Mouse (Mus musculus) stomach, postnatal 0 days (tissue): ENCODE measurements around the gene Fes. TPM values are rescaled to one million over a fixed set of nuclear protein-coding genes. Genes with fewer than 3 reads are reported as not detected.
A peak's percentile ranks its signal among the peaks of the same experiment; 100 is the strongest.

Experiments used
- ATAC-seq: fragments of 200-750 bp; cut with Nextera tagmentation; 2 replicates; pipeline ENCODE4 v1.8.0; 2017; ENCODE audit not compliant: low FRiP score, low TSS enrichment
- DNase-seq: peaks from one replicate; pipeline ENCODE4 v3.0.0-alpha.2; 2016; ENCODE audit warnings: low spot score
- H3K27ac ChIP-seq: fragments of 300-500 bp; sonication (generic); replicated peaks from 2 replicates; pipeline ENCODE4 v1.5.1; 2014; ENCODE audit warnings: mild to moderate bottlenecking, control low read depth
- H3K27me3 ChIP-seq: fragments of 300-500 bp; sonication (generic); 2 replicates; pipeline ENCODE4 v1.6.1; 2014; ENCODE audit warnings: low read length; ENCODE audit not compliant: control insufficient read depth, insufficient read depth
- H3K36me3 ChIP-seq: fragments of 300-500 bp; sonication (generic); 2 replicates; pipeline ENCODE4 v1.6.1; 2014; ENCODE audit warnings: low read length, mixed read lengths; ENCODE audit not compliant: control insufficient read depth, insufficient read depth
- H3K4me1 ChIP-seq: fragments of 300-500 bp; sonication (generic); replicated peaks from 2 replicates; pipeline ENCODE4 v1.6.1; 2014; ENCODE audit warnings: antibody characterized with exemption; ENCODE audit not compliant: control insufficient read depth, insufficient read depth
- H3K4me2 ChIP-seq: fragments of 300-500 bp; sonication (generic); replicated peaks from 2 replicates; pipeline ENCODE4 v1.6.1; 2014; ENCODE audit warnings: low read depth, mild to moderate bottlenecking, control low read depth, moderate library complexity
- H3K4me3 ChIP-seq: fragments of 300-500 bp; sonication (generic); 2 replicates; pipeline ENCODE4 v1.5.1; 2014; ENCODE audit warnings: low read depth, low read length, control low read depth
- H3K9ac ChIP-seq: fragments of 300-500 bp; sonication (generic); 2 replicates; pipeline ENCODE4 v1.6.1; 2014; ENCODE audit warnings: mild to moderate bottlenecking, low read length, control low read depth, mixed read lengths
- H3K9me3 ChIP-seq: fragments of 300-500 bp; sonication (generic); 2 replicates; pipeline ENCODE4 v1.6.1; 2016; ENCODE audit warnings: low read length; ENCODE audit not compliant: control insufficient read depth
- CTCF ChIP-seq: IDR thresholded peaks from 2 replicates; pipeline ENCODE4 v1.5.1; 2016; ENCODE audit warnings: antibody characterized with exemption, low read depth, mild to moderate bottlenecking, moderate library complexity
- EP300 ChIP-seq: optimal IDR thresholded peaks from 2 replicates; pipeline ENCODE3; 2016; ENCODE audit warnings: antibody characterized with exemption
- WGBS: fragments of 180-500 bp; shearing (Covaris S2); extraction: QIAGEN DNeasy Blood & Tissue Kit; methylation state at CpG from one replicate; pipeline ENCODE4 v1.1.7; 2014; 5-methylcytosine and 5-hydroxymethylcytosine counted together
- polyA plus RNA-seq: library from polyadenylated mRNA; unstranded; fragments of >200 nt; fragmentation: Nextera tagmentation; extraction: Ambion mirVana; gene quantifications from 2 replicates; pipeline ENCODE4 v1.2.1, GENCODE M21; 2015

Gene Fes
- polyA plus RNA-seq, 1 experiment from 2014 or later = 6.2 TPM

GRCm38 (mm10) chr7:80372166-80372565, 15.6 kb downstream of the Fes start:
- H3K27me3 ChIP-seq = no peaks in the 10 kb centered on the region
- H3K4me1 ChIP-seq = no peaks in the 10 kb centered on the region
- peaks cover 4% of the 10 kb centered on the region; the same call in 1 of the 2 replicates for H3K36me3 ChIP-seq
- whole genome bisulfite sequencing = 70% methylated on average over 3 of the region's 3 CpGs
- DNase-seq (no peak), ATAC-seq (no peak)
- H3K9me3 ChIP-seq = no peaks in the 10 kb centered on the region
- no peak overlapping the region for H3K9ac ChIP-seq
- TF ChIP-seq EP300 = no peak
- TF ChIP-seq CTCF = no peak
- no peak overlapping the region for H3K4me3 ChIP-seq
- no peak overlapping the region for H3K4me2 ChIP-seq
- no peak overlapping the region for H3K27ac ChIP-seq

- WGBS = under 1% methylated on average over 69 of the region's 86 CpGs
- Histone ChIP-seq H3K27me3 (no peaks in the 10 kb centered on the region), H3K27ac (peak within 1 kb of the TSS; percentile 87), H3K9me3 (no peaks in the 10 kb centered on the region), H3K36me3 (peaks cover 13% of the 10 kb centered on the region; the same call in 1 of the 2 replicates), H3K4me2 (peak within 1 kb of the TSS; percentile 85), H3K4me3 (peak within 1 kb of the TSS; percentile 84), H3K4me1 (no peaks in the 10 kb centered on the region), H3K9ac (peak within 1 kb of the TSS; percentile 86)
- peak; percentile 61; the same call in 1 of the 2 replicates for ATAC-seq
- no peak for TF ChIP-seq EP300
- TF ChIP-seq CTCF = peak; percentile 73
- DNase-seq = peak; percentile 66
Observed at GRCm38 (mm10) chr7:80371041-80371751, 16.6 kb downstream of the Fes start, which contains the start of gene Man2a2. Man2a2 (minus strand) TSS chr7:80371375.

- Histone ChIP-seq H3K36me3 (peaks cover 17% of the 10 kb centered on the region; the same call in 1 of the 2 replicates), H3K4me3 (peak overlapping the region; percentile 84), H3K27ac (peak overlapping the region; percentile 87), H3K9me3 (no peaks in the 10 kb centered on the region), H3K9ac (peak overlapping the region; percentile 86), H3K4me1 (no peaks in the 10 kb centered on the region), H3K27me3 (no peaks in the 10 kb centered on the region), H3K4me2 (peak overlapping the region; percentile 85)
- WGBS = under 1% methylated on average over 31 of the region's 31 CpGs
- peak; percentile 58 for ATAC-seq
- DNase-seq = peak; percentile 76
- TF ChIP-seq EP300 (no peak), CTCF (no peak)
Observed at GRCm38 (mm10) chr7:80370649-80371040, 17.1 kb downstream of the Fes start.

- 37% methylated on average over 4 of the region's 4 CpGs for WGBS
- H3K4me1 ChIP-seq = no peaks in the 10 kb centered on the region
- peaks cover 17% of the 10 kb centered on the region; the same call in 1 of the 2 replicates for H3K36me3 ChIP-seq
- peak overlapping the region; percentile 84 for H3K4me3 ChIP-seq
- no peaks in the 10 kb centered on the region for H3K9me3 ChIP-seq
- peak overlapping the region; percentile 86 for H3K9ac ChIP-seq
- TF ChIP-seq CTCF (no peak), EP300 (no peak)
- peak overlapping the region; percentile 87 for H3K27ac ChIP-seq
- no peaks in the 10 kb centered on the region for H3K27me3 ChIP-seq
- H3K4me2 ChIP-seq = peak overlapping the region; percentile 85
- DNase-seq (no peak), ATAC-seq (no peak; the same call in 1 of the 2 replicates)
Observed at GRCm38 (mm10) chr7:80369967-80370431, 17.7 kb downstream of the Fes start.

DNA sequence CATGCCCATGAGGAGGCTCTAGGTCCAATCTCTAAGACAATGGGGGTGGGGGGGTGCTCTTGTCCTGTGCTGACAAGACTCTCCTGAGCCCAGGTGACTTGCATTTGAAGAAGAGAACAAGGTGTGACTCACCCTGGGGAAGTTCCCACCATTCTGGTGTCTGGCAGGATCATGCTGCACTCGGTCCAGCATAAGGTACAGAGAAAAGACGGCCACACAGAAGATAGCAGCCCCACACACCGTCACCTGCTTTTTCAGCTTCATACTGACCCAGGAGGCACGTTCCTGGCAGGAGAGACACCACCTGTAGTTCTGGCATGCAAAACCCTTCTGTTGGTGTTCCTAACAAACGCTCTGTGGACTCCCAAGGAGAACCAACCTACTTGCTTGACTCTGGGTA, 18.3 kb downstream of the Fes start:
- Histone ChIP-seq H3K9ac (no peak overlapping the region), H3K4me2 (peak overlapping the region; percentile 85; the same call in 1 of the 2 replicates), H3K4me1 (no peaks in the 10 kb centered on the region), H3K27ac (no peak overlapping the region), H3K36me3 (peaks cover 17% of the 10 kb centered on the region; the same call in 1 of the 2 replicates), H3K27me3 (no peaks in the 10 kb centered on the region), H3K4me3 (no peak overlapping the region), H3K9me3 (no peaks in the 10 kb centered on the region)
- TF ChIP-seq CTCF (no peak), EP300 (no peak)
- no peak for DNase-seq
- no peak for ATAC-seq
- WGBS = 50% methylated on average over 5 of the region's 5 CpGs
